Mouse (Mus musculus): ENCODE results near the gene Ubap1l. TPM values are rescaled to one million over a fixed set of nuclear protein-coding genes. Genes with fewer than 3 reads are reported as not detected.

The Ubap1l gene
- 0.98 TPM in 1 of 2 replicates, not detected in the other for polyA plus RNA-seq (2011; ENCODE audit: insufficient read length, low read depth, missing spikeins)

- Histone ChIP-seq H3K4me1 (ENCODE audit: control insufficient read depth, insufficient read depth, low read length) (no peaks in the 10 kb centered on the region), H3K27ac (ENCODE audit: insufficient read depth, low read length) (no peak within 1 kb of the TSS), H3K4me3 (ENCODE audit: insufficient read depth, low read length) (no peak within 1 kb of the TSS)
- no peak for TF ChIP-seq CTCF (IDR thresholded peaks at IDR 0.05; ENCODE audit: borderline replicate concordance, insufficient read depth, low read length)
- TF ChIP-seq POLR2A (IDR thresholded peaks at IDR 0.05; ENCODE audit: low read depth, low read length) = no peak
Observed at GRCm38 (mm10) chr9:65360641-65361448, at the start of gene Ubap1l. Gene Ubap1l (plus strand): TSS chr9:65361041.

- no peak overlapping the region for H3K4me3 ChIP-seq (ENCODE audit: insufficient read depth, low read length)
- H3K4me1 ChIP-seq (ENCODE audit: control insufficient read depth, insufficient read depth, low read length) = no peaks in the 10 kb centered on the region
- TF ChIP-seq POLR2A (IDR thresholded peaks at IDR 0.05; ENCODE audit: low read depth, low read length) = no peak
- TF ChIP-seq CTCF (IDR thresholded peaks at IDR 0.05; ENCODE audit: borderline replicate concordance, insufficient read depth, low read length) = no peak
- no peak overlapping the region for H3K27ac ChIP-seq (ENCODE audit: insufficient read depth, low read length)
Observed at GRCm38 (mm10) chr9:65312669-65313357, 48.0 kb upstream of the Ubap1l start.

GRCm38 (mm10) chr9:65313846-65314245 is 47.0 kb upstream of the Ubap1l start:
- Histone ChIP-seq H3K4me3 (ENCODE audit: insufficient read depth, low read length) (no peak overlapping the region), H3K4me1 (ENCODE audit: control insufficient read depth, insufficient read depth, low read length) (no peaks in the 10 kb centered on the region), H3K27ac (ENCODE audit: insufficient read depth, low read length) (no peak overlapping the region)
- TF ChIP-seq CTCF (IDR thresholded peaks at IDR 0.05; ENCODE audit: borderline replicate concordance, insufficient read depth, low read length) (no peak), POLR2A (IDR thresholded peaks at IDR 0.05; ENCODE audit: low read depth, low read length) (no peak)

GRCm38 (mm10) chr9:65322255-65322900 is 38.5 kb upstream of the Ubap1l start:
- H3K27ac ChIP-seq (ENCODE audit: insufficient read depth, low read length) = no peak overlapping the region
- no peak for TF ChIP-seq POLR2A (IDR thresholded peaks at IDR 0.05; ENCODE audit: low read depth, low read length)
- no peak for TF ChIP-seq CTCF (IDR thresholded peaks at IDR 0.05; ENCODE audit: borderline replicate concordance, insufficient read depth, low read length)
- H3K4me1 ChIP-seq (ENCODE audit: control insufficient read depth, insufficient read depth, low read length) = no peaks in the 10 kb centered on the region
- H3K4me3 ChIP-seq (ENCODE audit: insufficient read depth, low read length) = no peak overlapping the region

GRCm38 (mm10) chr9:65325971-65326370 is 34.9 kb upstream of the Ubap1l start:
- TF ChIP-seq POLR2A (IDR thresholded peaks at IDR 0.05; ENCODE audit: low read depth, low read length) (no peak), CTCF (IDR thresholded peaks at IDR 0.05; ENCODE audit: borderline replicate concordance, insufficient read depth, low read length) (no peak)
- H3K27ac ChIP-seq (ENCODE audit: insufficient read depth, low read length) = no peak overlapping the region
- H3K4me3 ChIP-seq (ENCODE audit: insufficient read depth, low read length) = no peak overlapping the region
- H3K4me1 ChIP-seq (ENCODE audit: control insufficient read depth, insufficient read depth, low read length) = no peaks in the 10 kb centered on the region

GRCm38 (mm10) chr9:65327371-65327770 is 33.5 kb upstream of the Ubap1l start:
- Histone ChIP-seq H3K4me1 (ENCODE audit: control insufficient read depth, insufficient read depth, low read length) (no peaks in the 10 kb centered on the region), H3K27ac (ENCODE audit: insufficient read depth, low read length) (no peak overlapping the region), H3K4me3 (ENCODE audit: insufficient read depth, low read length) (no peak overlapping the region)
- TF ChIP-seq CTCF (IDR thresholded peaks at IDR 0.05; ENCODE audit: borderline replicate concordance, insufficient read depth, low read length) = no peak
- no peak for TF ChIP-seq POLR2A (IDR thresholded peaks at IDR 0.05; ENCODE audit: low read depth, low read length)

- no peak for TF ChIP-seq CTCF (IDR thresholded peaks at IDR 0.05; ENCODE audit: borderline replicate concordance, insufficient read depth, low read length)
- TF ChIP-seq POLR2A (IDR thresholded peaks at IDR 0.05; ENCODE audit: low read depth, low read length) = no peak
- no peaks in the 10 kb centered on the region for H3K4me1 ChIP-seq (ENCODE audit: control insufficient read depth, insufficient read depth, low read length)
Observed at GRCm38 (mm10) chr9:65333958-65334357, 26.9 kb upstream of the Ubap1l start.

GRCm38 (mm10) chr9:65339146-65339545 is 21.7 kb upstream of the Ubap1l start:
- no peak overlapping the region for H3K4me3 ChIP-seq (ENCODE audit: insufficient read depth, low read length)
- no peaks in the 10 kb centered on the region for H3K4me1 ChIP-seq (ENCODE audit: control insufficient read depth, insufficient read depth, low read length)
- TF ChIP-seq POLR2A (IDR thresholded peaks at IDR 0.05; ENCODE audit: low read depth, low read length) (no peak), CTCF (IDR thresholded peaks at IDR 0.05; ENCODE audit: borderline replicate concordance, insufficient read depth, low read length) (no peak)
- H3K27ac ChIP-seq (ENCODE audit: insufficient read depth, low read length) = no peak overlapping the region

More at GRCm38 (mm10) chr9:65333958-65334357, 26.9 kb upstream of the Ubap1l start:
- Histone ChIP-seq H3K4me3 (ENCODE audit: insufficient read depth, low read length) (no peak overlapping the region), H3K27ac (ENCODE audit: insufficient read depth, low read length) (no peak overlapping the region)

GRCm38 (mm10) chr9:65340414-65340813 is 20.4 kb upstream of the Ubap1l start:
- no peaks in the 10 kb centered on the region for H3K4me1 ChIP-seq (ENCODE audit: control insufficient read depth, insufficient read depth, low read length)
- H3K27ac ChIP-seq (ENCODE audit: insufficient read depth, low read length) = no peak overlapping the region
- no peak overlapping the region for H3K4me3 ChIP-seq (ENCODE audit: insufficient read depth, low read length)
- no peak for TF ChIP-seq CTCF (IDR thresholded peaks at IDR 0.05; ENCODE audit: borderline replicate concordance, insufficient read depth, low read length)
- no peak for TF ChIP-seq POLR2A (IDR thresholded peaks at IDR 0.05; ENCODE audit: low read depth, low read length)

Measured in embryonic fibroblast, embryonic 13.5 days (primary cell).